Mouse (Mus musculus) urinary bladder, postnatal 14 days (tissue): ENCODE data around the gene Tmem262.

Source experiments
- DNase-seq: peaks from one replicate; pipeline ENCODE4 v3.0.0; 2021; ENCODE audit warnings: low spot score

The Tmem262 gene

DNA sequence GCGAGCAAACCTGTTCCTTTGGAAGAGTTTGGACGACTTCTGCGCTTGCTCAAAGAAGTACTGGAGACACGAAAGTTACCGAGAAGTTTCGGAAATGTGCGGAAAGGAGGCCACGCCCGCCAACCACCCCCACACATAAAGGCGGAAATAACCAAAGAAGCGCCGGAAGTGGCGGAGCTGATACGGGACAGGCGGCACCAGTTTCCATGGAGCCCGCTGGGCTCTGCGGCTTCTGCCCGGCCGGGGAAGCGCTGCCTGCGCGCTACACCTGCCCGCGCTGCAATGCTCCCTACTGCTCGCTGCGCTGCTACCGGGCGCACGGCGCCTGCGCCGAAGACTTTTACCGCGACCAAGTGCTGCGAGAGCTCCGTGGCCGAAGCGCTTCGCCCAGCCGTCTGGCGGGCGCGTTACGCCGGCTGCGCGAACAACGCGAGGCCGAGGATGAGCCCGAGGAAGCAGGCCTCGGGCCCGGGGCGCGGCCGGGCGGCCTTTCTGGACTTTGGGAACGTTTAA is 18.8 kb upstream of the Tmem262 start, which contains the start of gene Znhit2:
Gene Znhit2, plus strand, starts transcription at position 172 of the 513 bp plus-strand sequence.
- peak; percentile 95 for DNase-seq

DNA sequence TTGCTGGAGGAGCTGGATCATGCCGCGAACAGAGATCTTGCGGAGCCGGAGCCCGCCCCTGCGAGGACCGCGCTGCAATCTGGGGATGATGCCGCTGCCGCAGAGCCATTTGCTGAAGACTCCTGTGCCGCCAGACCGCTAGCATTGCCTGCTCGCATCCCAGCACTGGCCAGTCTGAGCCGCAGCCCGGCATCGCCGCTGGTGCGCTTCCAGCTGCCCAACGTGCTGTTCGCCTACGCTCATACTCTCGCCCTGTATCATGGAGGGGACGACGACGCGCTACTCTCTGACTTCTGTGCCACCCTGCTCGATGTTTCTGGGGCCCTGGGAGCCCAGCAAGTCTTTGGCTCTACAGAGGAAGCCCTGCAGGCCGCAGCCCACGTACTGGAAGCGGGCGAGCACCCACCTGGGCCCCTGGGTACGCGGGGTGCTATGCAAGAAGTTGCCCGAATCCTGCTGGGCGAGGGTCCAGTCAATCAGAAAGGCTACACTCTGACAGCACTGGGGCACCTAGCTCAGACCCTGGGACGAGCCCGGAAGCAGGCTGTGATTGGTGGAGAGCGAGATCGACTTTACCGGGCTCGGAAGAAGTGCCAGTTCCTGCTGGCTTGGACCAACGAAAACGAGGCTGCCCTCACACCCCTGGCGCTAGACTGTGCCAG is 18.1 kb upstream of the Tmem262 start:
- DNase-seq = peak; percentile 57

DNA sequence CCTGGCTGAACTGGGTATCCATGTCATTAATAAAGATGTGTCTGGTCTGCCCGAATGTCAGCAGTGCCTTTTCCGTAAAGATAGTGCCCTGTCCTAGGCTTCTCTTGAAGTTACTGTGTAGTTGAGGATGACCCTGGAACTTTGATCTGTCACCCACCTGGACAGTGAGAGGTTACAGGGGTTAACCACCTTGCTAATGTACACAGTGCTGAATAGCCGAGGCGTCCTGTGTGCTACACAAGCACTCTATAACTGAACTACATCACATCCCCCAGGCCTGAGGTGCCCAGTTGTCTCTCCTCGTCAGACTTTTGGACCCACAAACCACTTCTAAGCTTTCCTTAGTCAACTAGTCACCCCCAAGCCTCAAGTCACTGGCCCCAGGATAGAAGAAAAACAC is 17.4 kb upstream of the Tmem262 start:
- no peak for DNase-seq

DNA sequence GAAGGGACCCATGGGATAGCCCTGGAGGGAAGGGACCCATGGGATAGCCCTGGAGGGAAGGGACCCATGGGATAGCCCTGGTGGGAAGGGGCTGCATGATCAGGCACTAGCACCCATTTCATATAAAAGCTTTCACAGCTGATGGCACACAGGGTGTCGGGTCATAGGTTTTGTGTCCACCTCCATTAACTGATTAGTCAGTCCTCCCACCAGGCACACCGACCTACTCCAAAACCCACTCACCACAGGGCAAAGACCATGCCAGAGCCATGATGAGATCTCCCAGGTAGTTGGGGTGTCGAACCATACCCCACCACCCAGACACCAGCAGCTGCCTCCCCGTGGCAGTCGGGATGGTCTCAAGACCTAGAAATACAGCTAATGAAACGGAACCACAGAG is 16.8 kb upstream of the Tmem262 start:
- DNase-seq = no peak

DNA sequence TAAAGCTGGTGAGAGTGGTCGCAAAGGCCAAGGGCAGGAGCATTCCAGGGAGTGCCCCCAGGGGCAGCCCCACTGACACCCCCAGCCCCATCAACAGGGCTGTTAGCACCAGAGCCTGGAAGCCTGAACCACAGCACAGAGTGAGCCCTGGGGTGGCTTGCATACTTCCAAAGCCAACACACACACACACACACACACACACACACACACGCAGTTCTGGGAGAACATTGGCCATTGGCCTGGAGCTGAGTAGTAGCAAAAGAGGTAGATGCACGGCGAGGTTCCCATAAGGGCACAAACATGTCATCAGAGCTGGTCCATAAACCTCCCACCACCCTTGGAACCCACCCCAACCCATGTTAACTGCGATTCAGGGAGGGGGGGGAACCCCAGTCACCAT is 13.3 kb upstream of the Tmem262 start:
- DNase-seq = no peak

DNA sequence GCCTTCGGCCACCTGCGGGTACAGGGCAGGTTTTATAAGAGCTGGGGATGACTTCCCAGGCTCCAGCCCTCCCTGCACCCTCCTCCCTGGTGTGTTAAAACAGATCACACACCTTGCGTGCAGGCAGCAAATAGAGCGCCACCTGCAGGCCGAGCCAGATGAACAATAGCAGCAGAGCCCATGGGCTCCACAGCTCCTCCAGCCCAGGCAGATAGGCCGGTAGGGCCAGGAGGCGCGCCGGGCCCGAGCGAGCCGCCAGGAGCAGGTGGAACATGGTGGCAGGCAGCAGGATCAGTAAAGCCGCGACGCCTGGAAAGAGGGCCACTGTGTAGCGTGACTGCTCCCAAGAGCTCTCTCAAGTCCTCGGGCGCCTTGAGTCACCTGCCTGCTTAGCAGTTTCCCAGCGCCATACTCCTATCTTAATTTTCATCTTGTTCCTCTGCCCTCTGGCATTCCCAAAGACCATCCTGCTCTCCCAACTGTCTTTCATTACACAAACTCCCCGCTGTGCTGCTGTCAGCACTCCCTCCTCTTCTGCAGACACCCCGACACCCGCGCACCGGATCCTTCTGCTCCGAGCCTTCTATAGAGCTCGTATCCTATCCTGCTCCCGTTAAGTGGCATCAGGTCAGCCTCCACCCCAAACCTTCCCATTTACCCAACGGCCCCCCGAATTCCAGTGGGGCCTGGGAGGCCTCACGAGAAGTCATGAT is 12.7 kb upstream of the Tmem262 start:
- peak; percentile 86 for DNase-seq

DNA sequence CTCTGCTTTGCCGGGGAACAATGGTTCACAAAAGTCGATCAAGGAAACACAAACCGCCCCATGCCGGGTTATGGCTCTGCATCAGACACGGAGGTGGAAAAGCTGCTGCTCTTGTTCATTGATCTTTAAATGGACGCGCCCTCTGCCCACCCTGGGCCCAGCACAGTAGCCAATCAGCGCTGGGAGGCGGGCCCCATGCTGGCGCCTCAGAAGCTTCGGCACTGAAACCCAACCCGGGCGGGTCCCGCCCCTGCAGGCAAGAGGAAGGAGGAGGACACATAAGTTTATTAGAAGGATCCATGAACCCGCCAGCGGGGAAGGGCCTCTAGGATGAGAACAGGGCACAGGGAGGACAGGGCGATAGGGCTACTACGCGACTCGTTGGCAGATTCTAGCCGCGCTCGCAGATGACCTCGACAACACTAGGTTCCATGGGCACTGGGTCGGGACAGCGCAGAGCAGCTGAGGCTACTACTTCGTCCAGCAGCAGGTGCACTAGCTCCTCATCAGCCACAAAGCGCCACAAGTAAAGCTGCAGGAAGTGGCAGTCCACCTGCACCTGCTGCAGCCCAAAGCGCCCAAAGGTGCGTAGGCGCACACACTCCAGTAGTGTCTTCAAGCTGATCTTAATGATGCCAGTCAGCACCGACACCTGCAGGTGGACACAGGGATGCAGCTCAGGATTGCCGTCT is 12.0 kb upstream of the Tmem262 start, which contains the start of gene Tm7sf2:
Gene Tm7sf2, minus strand, starts transcription at position 650 of the 692 bp plus-strand sequence.
- peak; percentile 94 for DNase-seq

DNA sequence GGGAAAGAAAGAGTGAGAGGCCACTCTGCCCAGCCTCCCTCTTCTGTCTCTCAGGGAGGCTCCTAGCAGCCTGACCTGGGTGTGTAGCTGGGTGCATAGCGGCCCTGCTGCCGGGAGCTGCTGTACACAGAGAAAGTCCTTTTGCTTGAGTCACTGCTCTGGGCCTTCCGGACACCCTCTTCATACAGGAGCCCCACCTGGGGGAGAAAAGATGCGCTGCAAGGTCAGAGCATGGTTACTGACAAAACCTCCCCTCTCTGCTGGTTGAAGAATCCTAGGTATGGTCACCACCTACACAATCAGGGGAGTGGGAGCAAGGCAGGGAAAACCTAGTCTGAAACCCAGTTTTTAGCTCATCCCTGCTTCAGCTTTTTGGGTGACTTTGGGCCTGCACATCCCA is 10.9 kb upstream of the Tmem262 start:
- DNase-seq = peak; percentile 25

DNA sequence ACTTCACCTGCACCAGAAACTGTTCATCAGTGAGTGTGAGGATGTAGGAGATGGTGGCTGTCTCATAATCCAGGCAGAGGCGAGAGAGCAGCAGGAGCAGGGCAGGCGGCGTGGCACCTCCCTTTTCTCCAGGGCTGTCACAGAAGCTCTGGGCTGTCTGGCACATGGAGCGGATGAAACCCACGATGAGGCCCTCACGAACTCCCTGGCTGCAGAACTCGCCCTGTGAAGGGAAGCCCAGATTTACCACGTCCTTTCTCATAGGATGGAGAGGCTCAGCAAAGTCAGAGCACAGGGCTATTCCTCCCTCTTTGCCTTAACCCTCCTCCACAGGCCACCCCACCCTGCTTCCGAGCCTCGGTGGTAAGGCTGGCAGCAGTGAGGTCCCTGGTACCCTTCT is 10.0 kb upstream of the Tmem262 start:
- no peak for DNase-seq

DNA sequence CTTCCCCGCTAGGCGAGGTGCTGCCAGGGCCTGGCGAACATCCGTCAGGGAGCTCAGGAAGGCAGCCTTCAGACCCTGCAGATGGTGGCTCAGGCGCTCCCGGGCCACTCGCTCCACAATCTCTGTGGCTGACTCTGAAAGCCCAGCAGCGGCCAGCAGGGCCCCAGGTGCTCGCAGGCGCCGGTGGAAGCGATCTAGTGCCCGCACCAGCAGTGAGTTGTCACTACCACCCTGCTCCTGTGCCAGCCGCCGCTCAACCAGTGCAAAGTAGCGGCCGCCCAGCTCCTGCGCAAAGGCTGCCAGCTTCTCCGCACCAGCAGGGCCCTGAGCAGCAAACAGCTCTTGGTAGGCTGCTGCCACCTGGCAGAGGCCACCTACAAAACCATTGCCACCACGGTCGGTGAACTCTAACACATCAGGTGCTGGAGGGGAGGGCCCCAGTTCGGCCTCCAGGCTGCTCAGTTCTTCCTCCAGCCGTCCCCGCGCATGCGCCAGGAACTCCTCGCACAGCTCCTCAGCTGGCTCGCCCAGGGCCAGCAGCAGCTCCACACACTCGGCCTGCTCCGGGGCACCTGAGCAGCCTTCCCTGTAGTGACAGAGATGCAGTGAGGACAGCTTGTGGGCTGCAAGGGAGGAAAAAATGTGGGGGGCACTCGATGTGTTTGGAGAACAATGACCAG is 9.1 kb upstream of the Tmem262 start:
- DNase-seq = no peak

DNA sequence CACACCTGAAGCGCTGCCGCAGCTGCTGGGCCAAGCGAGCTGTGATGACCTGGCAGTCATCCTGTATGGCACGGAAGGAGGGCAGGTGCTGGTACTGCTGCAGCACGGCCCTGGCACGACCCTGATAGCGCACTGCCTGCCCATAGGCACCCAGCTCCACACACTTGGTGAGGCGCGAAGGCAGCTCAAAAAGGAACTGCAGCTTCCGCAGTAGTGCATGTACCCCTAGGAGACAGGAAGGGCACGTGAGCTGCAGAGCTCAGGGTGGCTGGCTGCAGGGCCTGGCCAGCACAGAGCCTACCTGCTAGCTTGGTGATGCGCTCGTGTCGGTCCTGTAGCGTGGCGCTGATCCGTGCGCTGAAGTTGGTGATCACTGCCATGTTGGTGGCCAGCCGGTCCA is 8.6 kb upstream of the Tmem262 start:
- no peak for DNase-seq

DNA sequence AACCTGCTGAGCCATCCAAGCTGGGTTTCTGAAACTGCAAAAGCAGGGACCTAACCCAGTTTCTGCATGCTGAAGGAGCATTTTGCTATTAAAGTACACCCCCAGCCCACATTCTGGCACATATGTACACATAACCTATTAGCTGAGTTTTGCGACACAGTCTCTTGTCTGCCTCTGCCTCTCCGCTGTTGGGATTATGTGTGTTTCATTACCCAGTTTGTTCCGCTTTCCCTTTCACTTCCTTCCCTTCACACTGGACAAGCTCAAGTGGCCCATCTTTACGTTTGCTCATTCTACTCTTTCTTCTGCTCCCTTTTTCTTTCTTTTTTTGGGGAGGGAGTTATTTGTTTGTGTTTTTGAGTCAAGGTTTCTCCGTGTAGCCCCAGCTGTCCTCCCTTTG is 5.9 kb upstream of the Tmem262 start:
- DNase-seq = no peak

DNA sequence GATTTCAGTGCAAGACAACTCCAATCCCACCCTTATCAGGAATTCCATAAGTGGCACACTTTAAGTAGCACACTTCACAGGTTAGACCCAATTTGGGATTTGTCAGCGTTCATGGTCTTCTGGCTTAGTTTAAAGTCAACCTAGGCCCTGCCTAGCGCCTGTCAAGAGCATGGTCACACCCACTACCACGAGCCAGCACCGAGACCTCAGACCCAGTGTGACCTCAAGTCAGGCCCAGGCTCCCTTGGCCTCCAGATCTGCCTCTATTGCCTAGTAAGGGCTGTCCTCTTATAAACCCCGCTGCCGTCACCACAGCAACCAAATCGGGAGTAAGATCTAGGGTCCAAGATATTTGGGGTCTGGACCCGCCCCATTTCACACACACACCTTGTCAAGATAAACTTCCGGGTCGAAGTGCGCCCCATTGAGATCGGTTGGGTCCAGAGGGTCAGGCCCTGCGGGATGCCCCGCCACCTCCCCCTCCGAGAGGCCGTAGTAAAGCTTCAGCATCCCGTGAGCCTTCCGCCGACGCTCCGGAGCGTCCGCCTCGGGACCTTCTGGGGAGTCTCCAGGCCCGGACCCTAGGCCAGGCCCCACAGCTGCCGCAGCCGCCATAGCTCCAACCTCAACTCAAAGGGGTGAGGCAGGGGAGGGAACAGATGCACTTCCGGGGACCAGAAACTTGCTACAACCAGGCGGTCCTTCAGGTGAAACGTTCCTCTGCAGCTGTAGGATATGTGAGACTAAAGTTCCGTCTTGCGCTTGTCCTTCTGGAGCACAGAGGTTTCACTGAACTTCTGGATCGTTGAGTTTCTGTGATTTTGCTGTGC is 3.1 kb upstream of the Tmem262 start, which contains the start of gene Vps51:
Gene Vps51, minus strand, starts transcription at position 668 of the 830 bp plus-strand sequence.
- peak; percentile 84 for DNase-seq

DNA sequence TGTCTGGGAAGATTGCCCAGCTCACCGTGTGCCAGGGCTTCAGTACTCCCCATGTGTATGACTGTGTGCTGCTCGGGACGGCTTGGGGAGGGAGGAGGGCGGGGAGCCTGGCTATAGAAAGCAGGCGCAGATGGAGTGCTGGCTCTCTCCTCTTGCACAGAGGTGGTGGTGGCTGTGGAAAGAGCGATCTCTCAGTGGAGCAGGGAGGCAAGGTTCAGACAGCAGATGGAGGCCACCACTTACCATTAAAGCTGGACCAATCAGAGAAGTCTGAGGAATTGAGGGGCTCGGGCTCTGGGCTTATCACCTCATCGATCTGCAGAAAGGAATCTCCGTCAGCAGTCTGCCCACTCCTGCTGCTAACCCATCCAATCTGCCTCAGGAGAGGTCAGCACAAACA is 2.3 kb downstream of the Tmem262 start, which contains the start of gene Gm28374:
Gene Gm28374, minus strand, starts transcription at position 101 of the 400 bp plus-strand sequence.
- no peak for DNase-seq

DNA sequence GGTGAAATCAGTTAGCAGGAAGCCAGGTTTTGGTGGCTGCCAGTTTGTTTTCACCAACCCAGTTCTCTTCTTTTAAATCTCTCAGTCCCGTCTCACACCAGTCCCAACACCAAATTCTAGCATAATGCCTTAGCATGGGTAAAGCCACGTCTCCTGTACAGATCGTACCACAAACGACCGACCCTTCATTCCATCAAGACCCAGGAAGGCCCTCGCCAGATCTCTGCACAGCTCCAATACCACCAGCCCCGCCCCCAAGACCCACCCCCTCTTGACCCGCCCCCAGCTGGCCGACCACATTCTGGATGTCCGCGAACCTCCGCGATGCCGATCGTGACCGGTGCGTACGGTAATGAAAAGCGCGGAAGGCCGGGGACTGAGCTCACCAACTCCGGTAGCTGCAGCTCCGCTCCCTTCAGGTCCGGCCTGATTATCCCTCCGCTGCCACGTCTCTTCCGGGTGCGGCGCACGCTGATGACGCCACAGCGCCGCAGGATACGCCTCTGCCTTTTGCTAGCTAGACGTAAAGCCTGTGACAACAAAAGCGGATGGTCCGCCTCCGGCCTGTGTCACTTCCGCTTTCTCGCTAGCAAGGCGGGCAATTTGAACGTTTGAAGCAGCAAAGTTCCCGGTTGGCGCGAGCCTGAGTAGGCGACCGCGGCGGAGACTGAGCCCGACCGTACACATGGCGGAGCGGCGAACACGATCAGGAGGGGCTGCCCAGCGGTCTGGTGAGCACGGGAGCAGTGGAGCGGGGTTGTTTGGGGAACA is 4.8 kb downstream of the Tmem262 start, which contains the start of the genes Zfpl1 and Cdca5:
Gene Zfpl1, minus strand, starts transcription at position 479 of the 771 bp plus-strand sequence.
Gene Cdca5, plus strand, starts transcription at position 506 of the 771 bp plus-strand sequence.
- DNase-seq = peak; percentile 96

DNA sequence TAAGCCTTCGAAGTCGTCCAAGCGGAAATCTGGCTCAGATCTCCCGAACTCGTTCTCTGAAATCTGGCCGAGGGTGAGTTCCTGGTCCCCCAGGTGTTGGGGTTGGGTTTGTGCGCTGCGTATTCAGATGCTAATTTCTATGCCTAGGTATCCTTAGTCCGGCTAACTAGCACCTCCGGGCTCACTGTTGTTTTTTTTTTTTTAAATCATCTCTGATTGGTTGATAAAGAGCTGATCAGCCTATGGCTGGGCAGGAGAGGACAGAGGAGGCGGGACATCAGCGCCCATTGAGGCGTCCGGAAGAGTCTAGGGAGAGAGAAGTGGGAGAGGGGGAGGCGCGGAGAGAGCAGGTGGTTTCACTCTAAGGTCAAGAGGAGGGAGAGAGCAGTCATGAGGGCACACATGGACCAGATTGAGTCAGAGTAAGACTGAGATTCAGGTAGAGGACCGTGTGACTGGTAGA is 5.6 kb downstream of the Tmem262 start:
- peak; percentile 58 for DNase-seq

DNA sequence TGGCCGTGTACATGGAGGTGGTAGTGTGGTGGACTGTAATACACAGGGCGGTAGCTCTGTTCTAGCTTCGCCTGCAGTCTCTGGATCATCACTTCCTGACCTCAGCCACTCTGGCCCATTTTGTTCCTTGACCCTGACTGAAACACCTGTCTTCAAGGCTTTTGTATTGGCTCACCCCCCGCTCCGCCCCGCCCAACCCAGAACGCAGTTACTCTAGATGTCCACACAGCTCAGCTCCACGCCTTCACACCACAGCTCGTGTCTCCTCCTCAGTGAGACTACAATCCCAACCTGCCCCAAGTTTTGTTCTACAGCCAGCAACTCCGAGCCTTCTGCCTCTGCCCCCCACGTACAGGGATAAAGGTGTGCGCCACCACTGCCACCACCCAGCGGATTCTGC is 9.0 kb downstream of the Tmem262 start:
- DNase-seq = no peak

DNA sequence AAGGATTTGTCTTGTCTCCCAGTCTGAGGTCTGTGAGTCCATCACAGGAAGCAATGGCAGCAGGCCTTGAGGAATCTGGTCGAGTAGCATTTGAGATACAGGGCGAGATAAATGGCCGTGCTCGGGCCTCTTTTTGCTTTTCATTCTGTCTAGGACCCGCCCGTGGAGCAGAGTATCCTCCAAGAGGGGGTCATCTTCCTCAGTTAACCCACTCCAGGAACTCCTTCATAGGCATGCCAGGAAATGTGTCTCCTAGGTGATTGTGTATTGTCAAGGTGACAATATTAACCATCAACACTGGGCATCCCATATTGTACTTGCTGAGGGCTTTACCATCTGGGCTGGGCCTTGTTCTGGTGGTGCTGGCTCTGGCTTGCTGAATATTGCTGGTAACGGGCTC is 14.3 kb downstream of the Tmem262 start, which contains the start of gene AC131692.1:
Gene AC131692.1, plus strand, starts transcription at position 301 of the 400 bp plus-strand sequence.
- DNase-seq = no peak

DNA sequence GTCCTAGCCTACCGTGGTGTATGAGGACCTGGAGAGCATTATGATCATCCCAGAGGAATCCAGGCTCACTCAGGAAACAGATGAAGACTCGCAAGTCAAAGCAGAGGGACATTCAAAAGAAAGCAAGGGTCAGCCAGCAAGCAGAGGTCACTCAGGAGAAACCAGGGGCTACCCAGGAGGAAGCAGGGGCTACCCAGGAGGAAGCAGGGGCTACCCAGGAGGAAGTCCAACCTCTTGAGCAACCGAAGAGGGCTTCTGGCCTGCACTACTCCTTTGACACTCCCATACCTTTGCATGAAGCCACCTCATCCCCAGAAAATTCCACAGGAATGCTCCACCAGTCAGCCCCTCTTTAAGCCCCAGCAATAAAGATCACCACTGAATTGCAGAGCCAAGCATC is 18.0 kb downstream of the Tmem262 start:
- no peak for DNase-seq

DNA sequence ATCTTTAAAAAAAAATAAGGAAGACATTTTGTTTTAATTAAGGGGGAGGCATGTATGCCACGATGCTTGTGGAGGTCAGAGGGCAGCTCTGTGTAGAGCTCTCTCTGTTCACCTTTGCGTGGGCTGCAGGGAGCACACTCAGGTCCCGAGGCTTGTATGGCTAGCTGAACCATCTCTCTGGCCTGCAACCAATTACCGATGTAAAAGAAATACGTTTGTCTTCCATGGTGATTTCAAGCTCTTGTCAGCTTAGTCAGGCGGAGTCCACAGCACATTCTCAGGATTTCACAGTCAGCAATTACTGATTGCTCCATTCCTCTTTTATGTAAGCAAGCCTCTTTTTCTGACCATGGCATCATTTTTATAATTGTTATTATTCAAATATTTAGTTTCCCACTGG is 21.4 kb downstream of the Tmem262 start:
- DNase-seq = no peak
